8 mouse cellular contexts compared by ENCODE assay signal in genomic region chr17:35868961-35869345, GRCm38 (mm10). TPM values are rescaled to one million over a fixed set of nuclear protein-coding genes. Genes with fewer than 3 reads are reported as not detected.
DNase-seq lines count a peak whose midpoint lies in the region; ATAC-seq and TF ChIP-seq lines count a peak whose summit lies in the region.

No protein-coding gene starts in this region.

- peak overlapping the region; percentile 78 to 94 for H3K27ac ChIP-seq in heart, embryonic 14.5 days (replicated peaks in 1 of 2; ENCODE audit: control insufficient read depth in 1 of 2, insufficient read depth in 1 of 2, low read depth in 2 of 2, low read length in 2 of 2)
- H3K27ac ChIP-seq in forebrain, embryonic 15.5 days (replicated peaks), result peak overlapping the region; percentile 97
- H3K27ac ChIP-seq in liver, embryonic 16.5 days (ENCODE audit: low read length), result peak overlapping the region; percentile 78

- WGBS in heart, embryonic 14.5 days, result 1% methylated on average over 7 of the region's 7 CpGs
- 3% methylated on average over 7 of the region's 7 CpGs for WGBS in forebrain, embryonic 15.5 days
- WGBS in liver, embryonic 16.5 days (ENCODE audit: insufficient replicate concordance), result 3% methylated on average over 7 of the region's 7 CpGs

- peaks cover 32% of the 10 kb centered on the region for H3K36me3 ChIP-seq in heart, embryonic 14.5 days (ENCODE audit: control insufficient read depth, insufficient read depth, low read length)
- peaks cover 43% of the 10 kb centered on the region for H3K36me3 ChIP-seq in E14TG2a.4 (ENCODE audit: insufficient read depth, low read length)
- H3K36me3 ChIP-seq in forebrain, embryonic 15.5 days, result peaks cover 5% of the 10 kb centered on the region
- H3K36me3 ChIP-seq in liver, embryonic 16.5 days (ENCODE audit: control insufficient read depth, insufficient read depth), result peaks cover 3% of the 10 kb centered on the region; the same call in 1 of the 2 replicates

- intact Hi-C loops in heart, postnatal 14 days (cut with DNase I), result no loop called here

- H3K9me3 ChIP-seq in heart, embryonic 14.5 days (ENCODE audit: control insufficient read depth, low read length), result peaks cover 3% of the 10 kb centered on the region; the same call in 1 of the 2 replicates
- H3K9me3 ChIP-seq in E14TG2a.4 (ENCODE audit: low read length), result no peaks in the 10 kb centered on the region
- H3K9me3 ChIP-seq in forebrain, embryonic 15.5 days, result no peaks in the 10 kb centered on the region
- H3K9me3 ChIP-seq in liver, embryonic 16.5 days (replicated peaks; ENCODE audit: control insufficient read depth, low read length), result peaks cover 2% of the 10 kb centered on the region; the same call in 1 of the 2 replicates

- peak overlapping the region; percentile 88 for H3K9ac ChIP-seq in heart, embryonic 14.5 days (ENCODE audit: low read length)
- peak overlapping the region; percentile 89 for H3K9ac ChIP-seq in forebrain, embryonic 15.5 days (replicated peaks)
- peak overlapping the region; percentile 54 for H3K9ac ChIP-seq in liver, embryonic 16.5 days (ENCODE audit: low read depth, low read length)

- no peak for DNase-seq in heart, postnatal 14 days
- DNase-seq in left cerebral cortex, adult 18-20 months (ENCODE audit: low spot score in 2 of 2), result no peak
- no peak for DNase-seq in urinary bladder, adult 2 months (ENCODE audit: low spot score)

- no peak for TF ChIP-seq CTCF in E14TG2a.4 (conservative IDR thresholded peaks at IDR 0.05; ENCODE audit: low read length)

- peak overlapping the region; percentile 92 for H3K4me2 ChIP-seq in heart, embryonic 14.5 days (ENCODE audit: low read length)
- H3K4me2 ChIP-seq in forebrain, embryonic 15.5 days (replicated peaks), result peak overlapping the region; percentile 76
- peak overlapping the region; percentile 42 for H3K4me2 ChIP-seq in liver, embryonic 16.5 days (ENCODE audit: low read depth, low read length)

- H3K4me3 ChIP-seq in heart, embryonic 14.5 days (ENCODE audit: control insufficient read depth in 1 of 2, insufficient read depth in 1 of 2, low read depth in 1 of 2, low read length in 2 of 2), result peak overlapping the region; percentile 52 to 78
- H3K4me3 ChIP-seq in E14TG2a.4 (replicated peaks; ENCODE audit: low read length), result peak overlapping the region; percentile 88
- H3K4me3 ChIP-seq in forebrain, embryonic 15.5 days, result peak overlapping the region; percentile 64
- peak overlapping the region; percentile 57 for H3K4me3 ChIP-seq in liver, embryonic 16.5 days (ENCODE audit: low read depth, low read length)

- peaks cover 21 to 57% of the 10 kb centered on the region in 2 experiments for H3K4me1 ChIP-seq in heart, embryonic 14.5 days (ENCODE audit: control insufficient read depth in 2 of 2, insufficient read depth in 2 of 2, low read length in 2 of 2)
- peaks cover 82% of the 10 kb centered on the region for H3K4me1 ChIP-seq in E14TG2a.4 (replicated peaks; ENCODE audit: low read depth, low read length)
- peaks cover 79% of the 10 kb centered on the region for H3K4me1 ChIP-seq in forebrain, embryonic 15.5 days
- peaks cover 35% of the 10 kb centered on the region for H3K4me1 ChIP-seq in liver, embryonic 16.5 days (ENCODE audit: control insufficient read depth, low read depth, low read length)

- H3K27me3 ChIP-seq in heart, embryonic 14.5 days (ENCODE audit: control insufficient read depth, insufficient read depth, low read length), result no peaks in the 10 kb centered on the region
- H3K27me3 ChIP-seq in E14TG2a.4 (ENCODE audit: insufficient read depth, low read length), result peaks cover 11% of the 10 kb centered on the region
- no peaks in the 10 kb centered on the region for H3K27me3 ChIP-seq in forebrain, embryonic 15.5 days
- peaks cover 62% of the 10 kb centered on the region for H3K27me3 ChIP-seq in liver, embryonic 16.5 days (ENCODE audit: control insufficient read depth, insufficient read depth, low read depth, low read length)

- no peak for ATAC-seq in heart, embryonic 14.5 days (ENCODE audit: insufficient number of reproducible peaks, insufficient read depth, low FRiP score, low read depth)
- no peak for ATAC-seq in forebrain, embryonic 15.5 days (replicated peaks)
- ATAC-seq in liver, embryonic 16.5 days (ENCODE audit: low read depth), result no peak
- ATAC-seq in megakaryocyte progenitor cell, adult 5-6 weeks (replicated peaks; ENCODE audit: poor library complexity), result no peak

RNA-seq across cellular contexts. Expression of gene Ppp1r18, which starts 3.6 kb away (rescaled TPM):
- polyA plus RNA-seq in heart, embryonic 14.5 days (2014; fragmentation: Nextera tagmentation; extraction: Ambion mirVana), result 17.3 and 19.4 TPM in 2 replicates
- total RNA-seq in heart, postnatal 14 days (2021), result 10 to 100 TPM; 21.1 to 25.0 TPM
- polyA plus RNA-seq in forebrain, embryonic 15.5 days (2015; fragmentation: Nextera tagmentation; extraction: Ambion mirVana), result 20.8 and 21.9 TPM in 2 replicates
- 10.5 and 14.2 TPM in 2 replicates for polyA plus RNA-seq in liver, embryonic 16.5 days (2015; fragmentation: Nextera tagmentation; extraction: Ambion mirVana)
- 49.8 and 60.9 TPM in 2 replicates for total RNA-seq in megakaryocyte progenitor cell, adult 5-6 weeks (2015)
- total RNA-seq in megakaryocyte progenitor cell, adult 5-6 weeks (2017), result 17.4 and 20.5 TPM in 2 replicates
- 1 to 10 TPM; 8.9 to 9.1 TPM for total RNA-seq in left cerebral cortex, adult 18-20 months (2021)
- polyA plus RNA-seq in urinary bladder, adult 2 months (2012; rRNA removed), result 55.2 and 57.5 TPM in 2 replicates

RNA-seq across cellular contexts. Expression of gene Nrm, which starts 7.8 kb away (rescaled TPM):
- polyA plus RNA-seq in heart, embryonic 14.5 days (2014; fragmentation: Nextera tagmentation; extraction: Ambion mirVana), result 44.0 and 44.9 TPM in 2 replicates
- 1 to 10 TPM; 3.8 to 6.0 TPM for total RNA-seq in heart, postnatal 14 days (2021)
- polyA plus RNA-seq in forebrain, embryonic 15.5 days (2015; fragmentation: Nextera tagmentation; extraction: Ambion mirVana), result 24.5 and 28.3 TPM in 2 replicates
- polyA plus RNA-seq in liver, embryonic 16.5 days (2015; fragmentation: Nextera tagmentation; extraction: Ambion mirVana), result 20.7 and 21.1 TPM in 2 replicates
- total RNA-seq in megakaryocyte progenitor cell, adult 5-6 weeks (2015), result 47.4 and 64.5 TPM in 2 replicates
- 43.1 and 50.1 TPM in 2 replicates for total RNA-seq in megakaryocyte progenitor cell, adult 5-6 weeks (2017)
- total RNA-seq in left cerebral cortex, adult 18-20 months (2021), result 1 to 10 TPM; 2.0 to 2.6 TPM
- 10.9 and 11.6 TPM in 2 replicates for polyA plus RNA-seq in urinary bladder, adult 2 months (2012; rRNA removed)

RNA-seq across cellular contexts. Expression of gene Dhx16, which starts 10.7 kb away (rescaled TPM):
- 18.6 and 22.0 TPM in 2 replicates for polyA plus RNA-seq in heart, embryonic 14.5 days (2014; fragmentation: Nextera tagmentation; extraction: Ambion mirVana)
- 10 to 100 TPM; 20.6 to 24.9 TPM for total RNA-seq in heart, postnatal 14 days (2021)
- polyA plus RNA-seq in forebrain, embryonic 15.5 days (2015; fragmentation: Nextera tagmentation; extraction: Ambion mirVana), result 36.3 and 38.0 TPM in 2 replicates
- polyA plus RNA-seq in liver, embryonic 16.5 days (2015; fragmentation: Nextera tagmentation; extraction: Ambion mirVana), result 29.1 and 29.8 TPM in 2 replicates
- 100 and 110 TPM in 2 replicates for total RNA-seq in megakaryocyte progenitor cell, adult 5-6 weeks (2015)
- 78.2 and 82.0 TPM in 2 replicates for total RNA-seq in megakaryocyte progenitor cell, adult 5-6 weeks (2017)
- 10 to 100 TPM; 30.6 to 32.3 TPM for total RNA-seq in left cerebral cortex, adult 18-20 months (2021)
- 53.4 and 57.7 TPM in 2 replicates for polyA plus RNA-seq in urinary bladder, adult 2 months (2012; rRNA removed)

RNA-seq across cellular contexts. Expression of gene Mdc1, which starts 27.6 kb away (rescaled TPM):
- 15.3 and 16.1 TPM in 2 replicates for polyA plus RNA-seq in heart, embryonic 14.5 days (2014; fragmentation: Nextera tagmentation; extraction: Ambion mirVana)
- 10 to 100 TPM; 12.9 to 13.5 TPM for total RNA-seq in heart, postnatal 14 days (2021)
- polyA plus RNA-seq in forebrain, embryonic 15.5 days (2015; fragmentation: Nextera tagmentation; extraction: Ambion mirVana), result 11.7 TPM in 2 replicates
- 10.0 and 10.3 TPM in 2 replicates for polyA plus RNA-seq in liver, embryonic 16.5 days (2015; fragmentation: Nextera tagmentation; extraction: Ambion mirVana)
- 77.6 and 77.8 TPM in 2 replicates for total RNA-seq in megakaryocyte progenitor cell, adult 5-6 weeks (2015)
- 17.5 and 17.6 TPM in 2 replicates for total RNA-seq in megakaryocyte progenitor cell, adult 5-6 weeks (2017)
- total RNA-seq in left cerebral cortex, adult 18-20 months (2021), result 10 to 100 TPM; 17.6 to 17.7 TPM
- 10.4 and 14.2 TPM in 2 replicates for polyA plus RNA-seq in urinary bladder, adult 2 months (2012; rRNA removed)

RNA-seq across cellular contexts. Expression of gene 2310061I04Rik, which starts 28.3 kb away (rescaled TPM):
- polyA plus RNA-seq in heart, embryonic 14.5 days (2014; fragmentation: Nextera tagmentation; extraction: Ambion mirVana), result 28.7 and 28.9 TPM in 2 replicates
- total RNA-seq in heart, postnatal 14 days (2021), result 10 to 100 TPM; 83.9 to 89.3 TPM
- polyA plus RNA-seq in forebrain, embryonic 15.5 days (2015; fragmentation: Nextera tagmentation; extraction: Ambion mirVana), result 37.9 and 41.5 TPM in 2 replicates
- polyA plus RNA-seq in liver, embryonic 16.5 days (2015; fragmentation: Nextera tagmentation; extraction: Ambion mirVana), result 7.9 and 8.0 TPM in 2 replicates
- total RNA-seq in megakaryocyte progenitor cell, adult 5-6 weeks (2015), result 38.8 and 51.8 TPM in 2 replicates
- 4.5 and 7.5 TPM in 2 replicates for total RNA-seq in megakaryocyte progenitor cell, adult 5-6 weeks (2017)
- total RNA-seq in left cerebral cortex, adult 18-20 months (2021), result 10 to 100 TPM; 56.4 to 57.5 TPM
- 29.6 and 35.9 TPM in 2 replicates for polyA plus RNA-seq in urinary bladder, adult 2 months (2012; rRNA removed)

Comparison
In these comparisons a context has a peak if more than half of its experiments do, and no peak if none do; other contexts are left out.
1. H3K4me2 ChIP-seq: peak in every context shown above with its lines; median percentile 92 in heart, embryonic 14.5 days; 76 in forebrain, embryonic 15.5 days; 42 in liver, embryonic 16.5 days.